Mouse (Mus musculus) forebrain, embryonic 11.5 days (tissue): ENCODE data around the gene Pgm5. TPM values are rescaled to one million over a fixed set of nuclear protein-coding genes. Genes with fewer than 3 reads are reported as not detected.

ENCODE experiments used
- ATAC-seq: fragments of 200-750 bp; cut with Nextera tagmentation; replicated peaks from 2 replicates; pipeline ENCODE4 v1.8.0; 2017; ENCODE audit warnings: moderate TSS enrichment; ENCODE audit not compliant: low FRiP score
- DNase-seq: peaks from one replicate; pipeline ENCODE4 v3.0.0-alpha.2; 2017; ENCODE audit warnings: low spot score
- H3K27ac ChIP-seq: fragments of 300-500 bp; sonication (generic); 2 replicates; pipeline ENCODE4 v1.5.1; 2014; ENCODE audit warnings: low read depth, low read length
- H3K27me3 ChIP-seq: fragments of 300-500 bp; sonication (generic); 2 replicates; pipeline ENCODE4 v1.6.1; 2014; ENCODE audit warnings: mild to moderate bottlenecking, low read length, mixed read lengths; ENCODE audit not compliant: control insufficient read depth, insufficient read depth
- H3K36me3 ChIP-seq: fragments of 300-500 bp; sonication (generic); 2 replicates; pipeline ENCODE4 v1.6.1; 2014; ENCODE audit warnings: mild to moderate bottlenecking, low read length, moderate library complexity, mixed read lengths; ENCODE audit not compliant: control insufficient read depth, insufficient read depth
- H3K4me1 ChIP-seq: fragments of 300-500 bp; sonication (generic); replicated peaks from 2 replicates; pipeline ENCODE4 v1.6.1; 2014; ENCODE audit warnings: low read length, mixed read lengths; ENCODE audit not compliant: control insufficient read depth, insufficient read depth
- H3K4me2 ChIP-seq: fragments of 300-500 bp; sonication (generic); 2 replicates; pipeline ENCODE4 v1.6.1; 2014; ENCODE audit warnings: low read depth, mild to moderate bottlenecking, low read length, moderate library complexity, mixed read lengths; ENCODE audit not compliant: severe bottlenecking
- H3K4me3 ChIP-seq: fragments of 300-500 bp; sonication (generic); 2 replicates; pipeline ENCODE4 v1.5.1; 2014; ENCODE audit warnings: low read depth, low read length
- H3K9ac ChIP-seq: fragments of 300-500 bp; sonication (generic); 2 replicates; pipeline ENCODE4 v1.6.1; 2014; ENCODE audit warnings: low read length
- H3K9me3 ChIP-seq: fragments of 300-500 bp; sonication (generic); 2 replicates; pipeline ENCODE4 v1.6.1; 2016; ENCODE audit warnings: low read length, mixed read lengths; ENCODE audit not compliant: control insufficient read depth
- WGBS: fragments of 180-500 bp; shearing (Covaris S2); extraction: QIAGEN DNeasy Blood & Tissue Kit; methylation state at CpG from one replicate; pipeline ENCODE4 v1.1.7; 2014; 5-methylcytosine and 5-hydroxymethylcytosine counted together
- polyA plus RNA-seq: library from polyadenylated mRNA; unstranded; fragments of >200 nt; fragmentation: Nextera tagmentation; extraction: Ambion mirVana; gene quantifications from 2 replicates; pipeline ENCODE4 v1.2.1, GENCODE M21; 2014

Gene Pgm5
- polyA plus RNA-seq, 1 experiment from 2014 or later = 0.35 TPM

DNA sequence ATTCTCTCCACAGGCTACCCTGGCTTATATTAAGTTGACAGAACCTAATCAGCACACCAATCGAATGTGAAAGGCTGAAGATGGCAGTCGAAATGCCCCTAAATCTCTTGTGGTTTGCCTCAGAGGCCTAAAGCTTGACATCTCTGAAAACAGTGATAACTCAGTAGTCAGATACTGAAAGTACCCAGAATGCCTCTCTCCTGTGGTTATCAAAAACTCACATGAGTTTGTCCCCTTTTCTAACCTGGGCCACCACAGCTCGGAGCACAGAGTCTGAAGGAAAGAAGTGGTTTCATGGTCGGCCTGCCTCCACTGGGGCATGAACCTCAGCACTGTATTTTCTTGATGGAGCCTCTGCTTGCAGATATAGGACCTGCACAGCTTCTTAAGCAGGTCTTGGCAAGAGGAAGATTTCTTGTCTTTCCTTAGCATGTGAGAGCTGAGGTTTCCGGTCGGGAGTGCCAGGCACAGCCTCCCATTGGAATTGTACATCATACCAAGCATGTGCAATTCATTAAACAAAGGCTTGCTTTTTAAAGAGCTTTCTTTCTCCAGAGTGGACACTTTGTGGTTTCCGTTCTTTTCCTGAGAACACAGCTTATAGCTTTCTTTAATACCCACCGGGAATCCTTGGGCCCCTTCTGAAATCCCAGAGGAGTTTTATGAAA, 215.4 kb downstream of the Pgm5 start:
- WGBS = 82% methylated on average over 8 of the region's 8 CpGs
- ATAC-seq = no peak
- Histone ChIP-seq H3K9me3 (no peaks in the 10 kb centered on the region), H3K9ac (no peak overlapping the region), H3K27me3 (no peaks in the 10 kb centered on the region), H3K4me1 (peaks cover 1% of the 10 kb centered on the region; the same call in 1 of the 2 replicates), H3K4me3 (no peak overlapping the region), H3K27ac (no peak overlapping the region), H3K36me3 (no peaks in the 10 kb centered on the region), H3K4me2 (no peak overlapping the region)
- DNase-seq = no peak

DNA sequence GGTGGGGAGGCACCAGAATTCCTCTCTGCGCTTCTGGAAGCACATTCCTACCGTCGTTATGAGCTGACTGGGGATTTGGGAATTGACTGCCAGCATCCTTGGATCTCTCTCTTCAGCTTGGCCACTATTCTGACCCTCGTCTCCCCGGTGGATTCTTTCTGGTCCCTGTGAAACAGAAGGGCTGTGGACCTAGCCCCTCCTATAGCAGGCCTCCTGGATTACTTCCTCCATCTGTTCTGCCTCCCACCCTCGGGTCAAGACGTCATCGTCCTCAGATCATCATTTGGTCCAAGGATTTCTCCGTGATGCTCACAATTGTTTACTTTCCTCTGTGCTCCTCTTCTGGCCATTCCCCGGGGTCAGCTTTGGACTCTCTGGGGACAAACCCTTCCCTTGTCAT, 216.7 kb downstream of the Pgm5 start:
- no peak overlapping the region for H3K4me3 ChIP-seq
- ATAC-seq (no peak), DNase-seq (no peak)
- no peaks in the 10 kb centered on the region for H3K36me3 ChIP-seq
- no peaks in the 10 kb centered on the region for H3K9me3 ChIP-seq
- H3K27me3 ChIP-seq = no peaks in the 10 kb centered on the region
- no peak overlapping the region for H3K27ac ChIP-seq
- WGBS = 85% methylated on average over 10 of the region's 10 CpGs
- H3K4me2 ChIP-seq = no peak overlapping the region
- no peaks in the 10 kb centered on the region; the same call in 1 of the 2 replicates for H3K4me1 ChIP-seq
- H3K9ac ChIP-seq = no peak overlapping the region

DNA sequence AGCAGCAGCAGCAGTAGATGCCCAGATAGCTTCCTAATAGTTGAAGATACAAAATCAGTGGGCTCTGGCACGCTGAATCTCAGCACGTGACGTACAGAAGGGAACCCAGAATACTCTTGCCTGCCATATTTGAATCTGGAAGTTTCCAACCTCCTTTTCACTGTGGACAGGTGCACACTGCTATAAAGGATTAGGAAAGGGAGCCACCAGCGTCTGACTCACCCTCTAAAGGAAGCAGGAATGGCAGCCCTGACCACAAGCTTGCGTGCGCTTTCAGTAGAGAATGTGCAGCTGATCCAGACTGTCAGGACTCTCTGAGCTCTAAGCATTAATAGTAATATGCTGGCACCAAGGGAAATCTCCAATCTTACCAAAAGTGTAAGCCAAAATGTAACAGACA, 220.7 kb downstream of the Pgm5 start:
- Histone ChIP-seq H3K9ac (no peak overlapping the region), H3K4me2 (no peak overlapping the region), H3K36me3 (no peaks in the 10 kb centered on the region), H3K4me3 (no peak overlapping the region), H3K9me3 (no peaks in the 10 kb centered on the region), H3K27ac (no peak overlapping the region), H3K27me3 (no peaks in the 10 kb centered on the region), H3K4me1 (no peaks in the 10 kb centered on the region)
- no peak for ATAC-seq
- WGBS = 89% methylated on average over 6 of the region's 6 CpGs
- no peak for DNase-seq

DNA sequence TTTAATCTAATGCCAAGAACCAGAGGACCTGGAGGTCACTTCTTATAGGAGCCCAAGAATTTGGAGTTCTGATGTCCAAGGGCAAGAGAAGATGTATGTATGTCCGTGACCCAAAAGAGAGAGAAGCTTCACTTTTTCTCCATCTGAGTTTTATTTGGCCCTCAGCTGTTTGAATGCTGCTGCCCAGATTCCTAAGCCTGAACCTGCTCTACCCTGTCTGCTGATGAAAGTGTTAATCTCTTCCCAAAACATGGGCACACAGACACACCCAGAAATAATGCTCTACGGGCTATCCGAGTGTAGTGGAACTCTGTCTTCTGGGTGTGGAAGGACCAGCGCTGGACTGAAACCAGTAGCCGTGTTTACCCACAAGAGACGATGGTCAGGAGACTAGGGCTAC, 223.7 kb downstream of the Pgm5 start:
- 92% methylated on average over 6 of the region's 6 CpGs for WGBS
- DNase-seq (no peak), ATAC-seq (no peak)

DNA sequence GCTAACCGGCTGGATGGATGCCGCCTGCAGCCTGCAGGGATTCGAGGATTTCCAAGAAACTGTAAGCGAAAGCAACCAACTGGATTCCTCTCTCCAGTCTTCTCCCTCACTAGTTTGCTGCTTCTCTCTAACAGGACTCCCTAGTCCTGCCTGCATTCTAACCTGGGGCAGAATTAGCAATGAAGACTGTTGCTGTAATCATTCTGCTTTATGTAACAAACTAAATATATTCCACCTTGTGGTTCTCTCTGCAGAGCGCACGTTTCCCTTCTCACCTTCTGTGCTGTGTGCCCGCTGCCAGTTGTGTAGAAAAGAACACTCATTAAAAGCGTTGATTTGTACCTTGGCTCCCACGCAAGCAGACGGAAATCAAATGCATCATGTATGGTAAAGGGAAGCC, 225.0 kb downstream of the Pgm5 start:
- H3K4me2 ChIP-seq = no peak overlapping the region
- H3K4me1 ChIP-seq = no peaks in the 10 kb centered on the region
- H3K27me3 ChIP-seq = no peaks in the 10 kb centered on the region
- ATAC-seq (no peak), DNase-seq (no peak)
- WGBS = 87% methylated on average over 10 of the region's 10 CpGs
- H3K36me3 ChIP-seq = no peaks in the 10 kb centered on the region
- no peak overlapping the region for H3K4me3 ChIP-seq
- no peak overlapping the region for H3K27ac ChIP-seq
- H3K9ac ChIP-seq = no peak overlapping the region
- no peaks in the 10 kb centered on the region for H3K9me3 ChIP-seq

More for the DNA sequence above, 223.7 kb downstream of the Pgm5 start:
- H3K4me3 ChIP-seq = no peak overlapping the region
- no peak overlapping the region for H3K9ac ChIP-seq
- no peaks in the 10 kb centered on the region for H3K9me3 ChIP-seq
- H3K27ac ChIP-seq = no peak overlapping the region
- no peak overlapping the region for H3K4me2 ChIP-seq
- no peaks in the 10 kb centered on the region for H3K4me1 ChIP-seq
- no peaks in the 10 kb centered on the region for H3K27me3 ChIP-seq
- no peaks in the 10 kb centered on the region for H3K36me3 ChIP-seq

DNA sequence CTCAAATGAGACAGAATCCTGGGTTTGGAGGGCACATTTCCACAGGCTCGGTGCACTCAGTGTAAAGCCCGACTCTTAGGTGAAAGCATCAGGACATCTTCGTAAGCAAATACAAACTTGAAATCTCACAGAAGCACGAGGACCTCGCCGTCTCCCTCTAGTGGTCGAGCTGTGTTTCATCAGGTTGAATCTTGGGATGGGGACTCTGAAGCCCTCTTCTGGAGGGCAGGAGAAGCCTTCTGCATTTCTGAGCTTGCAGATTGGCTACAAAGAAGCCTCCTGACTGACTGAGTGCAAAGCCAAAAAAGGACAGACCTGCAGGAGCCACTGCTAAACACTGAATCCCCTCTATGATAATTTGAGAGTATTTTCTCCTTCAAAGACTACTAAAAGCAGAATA, 227.1 kb downstream of the Pgm5 start:
- ATAC-seq = no peak
- no peaks in the 10 kb centered on the region for H3K9me3 ChIP-seq

More for the DNA sequence above, 227.1 kb downstream of the Pgm5 start:
- Histone ChIP-seq H3K4me1 (no peaks in the 10 kb centered on the region), H3K4me2 (no peak overlapping the region), H3K4me3 (no peak overlapping the region), H3K27me3 (no peaks in the 10 kb centered on the region), H3K36me3 (no peaks in the 10 kb centered on the region), H3K27ac (no peak overlapping the region), H3K9ac (no peak overlapping the region)
- peak; percentile 84 for DNase-seq
- WGBS = 10% methylated on average over 7 of the region's 7 CpGs

Other genes with a start within 250 kb of the Pgm5 start
- 0.69 and 0.83 TPM in 2 replicates for gene Tmem252, start 187.8 kb downstream of the Pgm5 start, polyA plus RNA-seq
- 243 and 249 TPM in 2 replicates for gene Gm10053, start 13.8 kb upstream of the Pgm5 start, polyA plus RNA-seq
- gene Foxd4, start 39.3 kb upstream of the Pgm5 start, polyA plus RNA-seq = not detected in 2 replicates
- gene Cbwd1, start 99.8 kb upstream of the Pgm5 start, polyA plus RNA-seq = 21.6 and 22.2 TPM in 2 replicates
- gene Dock8, start 137.7 kb upstream of the Pgm5 start, polyA plus RNA-seq = 1.3 and 1.6 TPM in 2 replicates